ENCODE assay signal across 17 mouse cellular contexts in genomic region chr12:109552754-109553525, GRCm38 (mm10). TPM values are rescaled to one million over a fixed set of nuclear protein-coding genes. Genes with fewer than 3 reads are reported as not detected.
DNase-seq lines count a peak whose midpoint lies in the region; ATAC-seq and TF ChIP-seq lines count a peak whose summit lies in the region.
"Had no signal": no experiment of that assay in that cellular context is flagged by ENCODE, and none has a peak within 500 bp of the region (broad histone marks: within the 10 kb centered on the region; RNA-seq: fewer than 3 reads in every experiment).

No protein-coding gene starts in this region.

- peaks cover 68% of the 10 kb centered on the region for H3K36me3 ChIP-seq in hindbrain, embryonic 12.5 days
- peaks cover 94% of the 10 kb centered on the region for H3K36me3 ChIP-seq in hindbrain, embryonic 13.5 days
- H3K36me3 ChIP-seq in embryonic facial prominence, embryonic 11.5 days (replicated peaks; ENCODE audit: control insufficient read depth, insufficient read depth, low read depth, low read length): no peaks in the 10 kb centered on the region; the same call in none of the 2 replicates
- peaks cover 64% of the 10 kb centered on the region for H3K36me3 ChIP-seq in limb, embryonic 12.5 days

- 49% methylated on average over 18 of the region's 18 CpGs for WGBS in hindbrain, embryonic 12.5 days
- 52% methylated on average over 18 of the region's 18 CpGs for WGBS in hindbrain, embryonic 13.5 days
- WGBS in embryonic facial prominence, embryonic 11.5 days: 31% methylated on average over 18 of the region's 18 CpGs
- WGBS in limb, embryonic 12.5 days: 35% methylated on average over 18 of the region's 18 CpGs

- H3K4me1 ChIP-seq in hindbrain, embryonic 12.5 days: peaks cover 33% of the 10 kb centered on the region
- H3K4me1 ChIP-seq in hindbrain, embryonic 13.5 days (replicated peaks): peaks cover 29% of the 10 kb centered on the region
- peaks cover 4% of the 10 kb centered on the region for H3K4me1 ChIP-seq in embryonic facial prominence, embryonic 11.5 days (ENCODE audit: control insufficient read depth, insufficient read depth, low read length)
- peaks cover 60% of the 10 kb centered on the region for H3K4me1 ChIP-seq in limb, embryonic 12.5 days (replicated peaks)
- H3K4me1 ChIP-seq: heart, embryonic 15.5 days had no signal

- H3K27me3 ChIP-seq in hindbrain, embryonic 12.5 days: no peaks in the 10 kb centered on the region
- no peaks in the 10 kb centered on the region for H3K27me3 ChIP-seq in hindbrain, embryonic 13.5 days
- no peaks in the 10 kb centered on the region for H3K27me3 ChIP-seq in embryonic facial prominence, embryonic 11.5 days (ENCODE audit: control insufficient read depth, insufficient read depth, low read length)
- no peaks in the 10 kb centered on the region for H3K27me3 ChIP-seq in limb, embryonic 12.5 days
- H3K27me3 ChIP-seq: heart, embryonic 15.5 days had no signal

- no peak overlapping the region for H3K4me3 ChIP-seq in hindbrain, embryonic 12.5 days
- no peak overlapping the region for H3K4me3 ChIP-seq in hindbrain, embryonic 13.5 days
- no peak overlapping the region for H3K4me3 ChIP-seq in embryonic facial prominence, embryonic 11.5 days (ENCODE audit: low read depth, low read length)
- no peak overlapping the region for H3K4me3 ChIP-seq in limb, embryonic 12.5 days (replicated peaks)
- no peak overlapping the region for H3K4me3 ChIP-seq in gastrocnemius, adult 2 months
- H3K4me3 ChIP-seq: heart, embryonic 15.5 days had no signal

- no peaks in the 10 kb centered on the region for H3K9me3 ChIP-seq in hindbrain, embryonic 12.5 days (replicated peaks)
- H3K9me3 ChIP-seq in hindbrain, embryonic 13.5 days: no peaks in the 10 kb centered on the region
- H3K9me3 ChIP-seq in embryonic facial prominence, embryonic 11.5 days (replicated peaks; ENCODE audit: control insufficient read depth, low read length): no peaks in the 10 kb centered on the region
- no peaks in the 10 kb centered on the region for H3K9me3 ChIP-seq in limb, embryonic 12.5 days
- H3K9me3 ChIP-seq: heart, embryonic 15.5 days had no signal

- H3K9ac ChIP-seq in hindbrain, embryonic 12.5 days: no peak overlapping the region
- no peak overlapping the region for H3K9ac ChIP-seq in hindbrain, embryonic 13.5 days
- H3K9ac ChIP-seq in embryonic facial prominence, embryonic 11.5 days (replicated peaks; ENCODE audit: low read length): no peak overlapping the region
- H3K9ac ChIP-seq in limb, embryonic 12.5 days (replicated peaks): no peak overlapping the region
- H3K9ac ChIP-seq: heart, embryonic 15.5 days had no signal

- intact Hi-C loops in gastrocnemius, adult 2 months (cut with DNase I): no loop called here

- H3K27ac ChIP-seq in hindbrain, embryonic 12.5 days: no peak overlapping the region
- H3K27ac ChIP-seq in hindbrain, embryonic 13.5 days: no peak overlapping the region
- H3K27ac ChIP-seq in embryonic facial prominence, embryonic 11.5 days (replicated peaks; ENCODE audit: low read depth, low read length): peak overlapping the region; percentile 47; the same call in 1 of the 2 replicates
- peak overlapping the region; percentile 79 for H3K27ac ChIP-seq in limb, embryonic 12.5 days
- no peak overlapping the region for H3K27ac ChIP-seq in gastrocnemius, adult 2 months
- H3K27ac ChIP-seq: heart, embryonic 15.5 days; macrophage had no signal

- ATAC-seq in hindbrain, embryonic 12.5 days (ENCODE audit: low FRiP score): 0 out of 2 replicates have a peak, but pooled peaks have one; percentile 3
- ATAC-seq in hindbrain, embryonic 13.5 days (ENCODE audit: low FRiP score): no peak
- peak; percentile 51 for ATAC-seq in embryonic facial prominence, embryonic 11.5 days (replicated peaks; ENCODE audit: insufficient number of reproducible peaks, low FRiP score, low TSS enrichment, low read depth)
- peak; percentile 23; the same call in 1 of the 2 replicates for ATAC-seq in limb, embryonic 12.5 days (ENCODE audit: insufficient number of reproducible peaks, insufficient read depth, low FRiP score, low TSS enrichment, low read depth)
- ATAC-seq: hindbrain, embryonic 16.5 days; Patski had no signal

- DNase-seq in R1 (ENCODE audit: low read depth, low spot score): peak; percentile 59
- DNase-seq in embryonic facial prominence, embryonic 11.5 days (ENCODE audit: low spot score): peak; percentile 62
- DNase-seq in B cell, adult 2 months: no peak
- no peak for DNase-seq in gastrocnemius, adult 2 months
- DNase-seq: cerebellum, adult 8-10 months; heart, adult 11 months; kidney, postnatal 10 days; liver; lung, adult 2 months; thymus, adult 2 months had no signal

- no peak for TF ChIP-seq CTCF in gastrocnemius, adult 2 months (IDR thresholded peaks at IDR 0.05)

- no peak overlapping the region for H3K4me2 ChIP-seq in hindbrain, embryonic 12.5 days (replicated peaks)
- no peak overlapping the region for H3K4me2 ChIP-seq in hindbrain, embryonic 13.5 days
- H3K4me2 ChIP-seq in embryonic facial prominence, embryonic 11.5 days (ENCODE audit: low read depth, low read length): no peak overlapping the region
- H3K4me2 ChIP-seq in limb, embryonic 12.5 days: 0 out of 2 replicates have a peak overlapping the region, but pooled peaks have one; percentile 1
- H3K4me2 ChIP-seq: heart, embryonic 15.5 days had no signal

RNA-seq across cellular contexts. Expression of gene Rtl1, which starts 47.2 kb away (rescaled TPM):
- 1.5 and 1.6 TPM in 2 replicates for polyA plus RNA-seq in hindbrain, embryonic 12.5 days (2016; fragmentation: Nextera tagmentation; extraction: Ambion mirVana)
- 1.5 and 2.1 TPM in 2 replicates for polyA plus RNA-seq in hindbrain, embryonic 13.5 days (2015; fragmentation: Nextera tagmentation; extraction: Ambion mirVana)
- 0.84 and 0.89 TPM in 2 replicates for polyA plus RNA-seq in embryonic facial prominence, embryonic 11.5 days (2014; fragmentation: Nextera tagmentation; extraction: Ambion mirVana)
- 1.5 and 1.7 TPM in 2 replicates for polyA plus RNA-seq in limb, embryonic 12.5 days (2016; fragmentation: Nextera tagmentation; extraction: Ambion mirVana)
- total RNA-seq in gastrocnemius, adult 2 months (2021): not detected
- polyA plus RNA-seq: lung, adult 2 months; macrophage; Patski had no signal

Comparison
In these comparisons a context has a peak if more than half of its experiments do, and no peak if none do; other contexts are left out.
1. H3K27ac ChIP-seq: peak in embryonic facial prominence, embryonic 11.5 days (single experiment) and limb, embryonic 12.5 days (single experiment); none in hindbrain, embryonic 12.5 days (single experiment), hindbrain, embryonic 13.5 days (single experiment) and gastrocnemius, adult 2 months (single experiment).
2. DNase-seq: peak in R1 (single experiment) and embryonic facial prominence, embryonic 11.5 days (single experiment); none in B cell, adult 2 months (0 of 2) and gastrocnemius, adult 2 months (single experiment).